Mouse (Mus musculus): ENCODE measurements at regions not wholly inside any gene's neighbourhood (a gene's known extent, or its start where the extent isn't known, plus 50 kb on each side); places are given as distances from the start of the nearest gene placed in this dataset.

GRCm38 (mm10) chr1:79997456-79997855 is 136.5 kb upstream of the Serpine2 start:
- H3K27ac ChIP-seq (ENCODE audit: low read depth), result no peak overlapping the region
- TF ChIP-seq EP300 (IDR thresholded peaks at IDR 0.05; ENCODE audit: low read depth) (no peak), CTCF (IDR thresholded peaks at IDR 0.05; ENCODE audit: low read depth) (no peak)
- WGBS, result 90% methylated on average over 6 of the region's 6 CpGs
- no peak overlapping the region for H3K4me2 ChIP-seq (ENCODE audit: low read depth, low read length)
- no peak overlapping the region for H3K9ac ChIP-seq (replicated peaks; ENCODE audit: low read depth, low read length)
- no peaks in the 10 kb centered on the region for H3K27me3 ChIP-seq (ENCODE audit: control insufficient read depth, insufficient read depth, low read length)
- no peak overlapping the region for H3K4me3 ChIP-seq (ENCODE audit: low read depth, low read length)
- DNase-seq (ENCODE audit: low spot score) (no peak), ATAC-seq (ENCODE audit: insufficient read depth, low read depth) (no peak)
- no peaks in the 10 kb centered on the region for H3K4me1 ChIP-seq (ENCODE audit: control insufficient read depth, insufficient read depth)
- H3K36me3 ChIP-seq (replicated peaks; ENCODE audit: control insufficient read depth, insufficient read depth, low read length), result no peaks in the 10 kb centered on the region
- H3K9me3 ChIP-seq (replicated peaks; ENCODE audit: control insufficient read depth, low read length), result no peaks in the 10 kb centered on the region

GRCm38 (mm10) chr1:79984721-79985120 is 123.7 kb upstream of the Serpine2 start:
- H3K4me2 ChIP-seq (ENCODE audit: low read depth, low read length), result no peak overlapping the region
- no peaks in the 10 kb centered on the region for H3K36me3 ChIP-seq (replicated peaks; ENCODE audit: control insufficient read depth, insufficient read depth, low read length)
- no peaks in the 10 kb centered on the region for H3K4me1 ChIP-seq (ENCODE audit: control insufficient read depth, insufficient read depth)
- no peak overlapping the region for H3K4me3 ChIP-seq (ENCODE audit: low read depth, low read length)
- no peaks in the 10 kb centered on the region for H3K27me3 ChIP-seq (ENCODE audit: control insufficient read depth, insufficient read depth, low read length)
- WGBS, result 67% methylated on average over 3 of the region's 3 CpGs
- DNase-seq (ENCODE audit: low spot score), result no peak
- ATAC-seq (ENCODE audit: insufficient read depth, low read depth), result no peak
- TF ChIP-seq CTCF (IDR thresholded peaks at IDR 0.05; ENCODE audit: low read depth) (no peak), EP300 (IDR thresholded peaks at IDR 0.05; ENCODE audit: low read depth) (no peak)
- no peak overlapping the region for H3K9ac ChIP-seq (replicated peaks; ENCODE audit: low read depth, low read length)
- H3K27ac ChIP-seq (ENCODE audit: low read depth), result no peak overlapping the region
- no peaks in the 10 kb centered on the region for H3K9me3 ChIP-seq (replicated peaks; ENCODE audit: control insufficient read depth, low read length)

GRCm38 (mm10) chr1:79982678-79983280 is 121.8 kb upstream of the Serpine2 start:
- Histone ChIP-seq H3K4me1 (ENCODE audit: control insufficient read depth, insufficient read depth) (no peaks in the 10 kb centered on the region), H3K36me3 (replicated peaks; ENCODE audit: control insufficient read depth, insufficient read depth, low read length) (no peaks in the 10 kb centered on the region), H3K9me3 (replicated peaks; ENCODE audit: control insufficient read depth, low read length) (no peaks in the 10 kb centered on the region), H3K9ac (replicated peaks; ENCODE audit: low read depth, low read length) (no peak overlapping the region), H3K4me3 (ENCODE audit: low read depth, low read length) (no peak overlapping the region), H3K27ac (ENCODE audit: low read depth) (no peak overlapping the region), H3K4me2 (ENCODE audit: low read depth, low read length) (no peak overlapping the region), H3K27me3 (ENCODE audit: control insufficient read depth, insufficient read depth, low read length) (no peaks in the 10 kb centered on the region)
- no peak for ATAC-seq (ENCODE audit: insufficient read depth, low read depth)
- TF ChIP-seq EP300 (IDR thresholded peaks at IDR 0.05; ENCODE audit: low read depth) (no peak), CTCF (IDR thresholded peaks at IDR 0.05; ENCODE audit: low read depth) (no peak)
- WGBS, result 75% methylated on average over 13 of the region's 13 CpGs
- no peak for DNase-seq (ENCODE audit: low spot score)

- Histone ChIP-seq H3K4me3 (ENCODE audit: low read depth, low read length) (no peak overlapping the region), H3K9me3 (replicated peaks; ENCODE audit: control insufficient read depth, low read length) (no peaks in the 10 kb centered on the region), H3K36me3 (replicated peaks; ENCODE audit: control insufficient read depth, insufficient read depth, low read length) (no peaks in the 10 kb centered on the region), H3K9ac (replicated peaks; ENCODE audit: low read depth, low read length) (no peak overlapping the region), H3K27me3 (ENCODE audit: control insufficient read depth, insufficient read depth, low read length) (no peaks in the 10 kb centered on the region), H3K4me1 (ENCODE audit: control insufficient read depth, insufficient read depth) (no peaks in the 10 kb centered on the region), H3K4me2 (ENCODE audit: low read depth, low read length) (no peak overlapping the region), H3K27ac (ENCODE audit: low read depth) (no peak overlapping the region)
- DNase-seq (ENCODE audit: low spot score) (peak; percentile 65), ATAC-seq (ENCODE audit: insufficient read depth, low read depth) (peak; percentile 79)
- TF ChIP-seq EP300 (IDR thresholded peaks at IDR 0.05; ENCODE audit: low read depth) (no peak), CTCF (IDR thresholded peaks at IDR 0.05; ENCODE audit: low read depth) (no peak)
- 13% methylated on average over 6 of the region's 6 CpGs for WGBS
Measured at GRCm38 (mm10) chr1:79979863-79980262, 118.9 kb upstream of the Serpine2 start.

- Histone ChIP-seq H3K4me2 (ENCODE audit: low read depth, low read length) (no peak overlapping the region), H3K36me3 (replicated peaks; ENCODE audit: control insufficient read depth, insufficient read depth, low read length) (no peaks in the 10 kb centered on the region), H3K4me1 (ENCODE audit: control insufficient read depth, insufficient read depth) (no peaks in the 10 kb centered on the region), H3K4me3 (ENCODE audit: low read depth, low read length) (no peak overlapping the region), H3K9ac (replicated peaks; ENCODE audit: low read depth, low read length) (no peak overlapping the region), H3K27ac (ENCODE audit: low read depth) (no peak overlapping the region), H3K27me3 (ENCODE audit: control insufficient read depth, insufficient read depth, low read length) (no peaks in the 10 kb centered on the region), H3K9me3 (replicated peaks; ENCODE audit: control insufficient read depth, low read length) (no peaks in the 10 kb centered on the region)
- ATAC-seq (ENCODE audit: insufficient read depth, low read depth) (no peak), DNase-seq (ENCODE audit: low spot score) (no peak)
- WGBS, result 74% methylated on average over 5 of the region's 5 CpGs
- TF ChIP-seq CTCF (IDR thresholded peaks at IDR 0.05; ENCODE audit: low read depth), result no peak
- no peak for TF ChIP-seq EP300 (IDR thresholded peaks at IDR 0.05; ENCODE audit: low read depth)
Measured at GRCm38 (mm10) chr1:79978156-79978555, 117.2 kb upstream of the Serpine2 start.

GRCm38 (mm10) chr1:79956121-79956520 is 95.1 kb upstream of the Serpine2 start:
- Histone ChIP-seq H3K9me3 (replicated peaks; ENCODE audit: control insufficient read depth, low read length) (no peaks in the 10 kb centered on the region), H3K27ac (ENCODE audit: low read depth) (no peak overlapping the region), H3K27me3 (ENCODE audit: control insufficient read depth, insufficient read depth, low read length) (no peaks in the 10 kb centered on the region), H3K4me3 (ENCODE audit: low read depth, low read length) (no peak overlapping the region), H3K4me1 (ENCODE audit: control insufficient read depth, insufficient read depth) (peaks cover 8% of the 10 kb centered on the region; the same call in 1 of the 2 replicates), H3K9ac (replicated peaks; ENCODE audit: low read depth, low read length) (no peak overlapping the region), H3K4me2 (ENCODE audit: low read depth, low read length) (no peak overlapping the region), H3K36me3 (replicated peaks; ENCODE audit: control insufficient read depth, insufficient read depth, low read length) (no peaks in the 10 kb centered on the region)
- ATAC-seq (ENCODE audit: insufficient read depth, low read depth) (peak; percentile 27; the same call in 1 of the 2 replicates), DNase-seq (ENCODE audit: low spot score) (peak; percentile 82)
- WGBS, result 5% methylated on average over 1 of the region's 1 CpGs
- no peak for TF ChIP-seq CTCF (IDR thresholded peaks at IDR 0.05; ENCODE audit: low read depth)
- TF ChIP-seq EP300 (IDR thresholded peaks at IDR 0.05; ENCODE audit: low read depth), result no peak

Measured in heart, postnatal 0 days (tissue).